Mouse (Mus musculus) left cerebral cortex, adult 2 months (tissue): ENCODE measurements around the gene Rtkn2. TPM values are rescaled to one million over a fixed set of nuclear protein-coding genes. Genes with fewer than 3 reads are reported as not detected.
A peak's percentile ranks its signal among the peaks of the same experiment; 100 is the strongest.
"Not testable (repeated sequence)": the region's sequence is repeated elsewhere in the genome, so short reads cannot be mapped to it uniquely, and the experiment has no call there.

Experiments used
- DNase-seq, 2 experiments: peaks; one replicate each; pipeline ENCODE4 v3.0.0; 2021 to 2022; ENCODE audit warnings: low spot score in 2 of 2, mixed read lengths in 1 of 2; ENCODE audit errors: extremely low spot score in 1 of 2
- H3K27ac ChIP-seq: fragments of 200-600 bp; 2 replicates; pipeline ENCODE4 v1.8.1; 2022
- H3K4me3 ChIP-seq: fragments of 200-600 bp; 2 replicates; pipeline ENCODE4 v1.8.1; 2022
- CTCF ChIP-seq: fragments of 200-600 bp; IDR thresholded peaks from 2 replicates; pipeline ENCODE4 v1.8.1; 2022; ENCODE audit warnings: antibody characterized with exemption, mild to moderate bottlenecking, moderate library complexity
- intact Hi-C: fragments of 180-260 bp; cut with DNase I; formaldehyde crosslinking; loops from one replicate; pipeline ENCODE4 v1.15.1; 2025
- total RNA-seq, 2 experiments: library from RNA; stranded (reverse); gene quantifications; 2 replicates each; pipeline ENCODE4 v1.2.3; 2021

Gene Rtkn2
- total RNA-seq, 2 experiments from 2014 or later, result 4.0 to 5.3 TPM

GRCm38 (mm10) chr10:68089435-68090196 is 110.2 kb downstream of the Rtkn2 start:
- Histone ChIP-seq H3K4me3 (no peak overlapping the region), H3K27ac (no peak overlapping the region)
- TF ChIP-seq CTCF, result peak; percentile 36
- no peak for DNase-seq
- intact Hi-C loops, result no loop called here

- Histone ChIP-seq H3K27ac (no peak overlapping the region), H3K4me3 (no peak overlapping the region)
- TF ChIP-seq CTCF, result no peak
- intact Hi-C loops, result no loop called here
- no peak for DNase-seq
These were observed 110.8 kb downstream of the Rtkn2 start for GRCm38 (mm10) chr10:68090197-68090535.

GRCm38 (mm10) chr10:68090544-68090943 is 111.2 kb downstream of the Rtkn2 start:
- Histone ChIP-seq H3K27ac (no peak overlapping the region), H3K4me3 (no peak overlapping the region)
- intact Hi-C loops, result no loop called here
- no peak for TF ChIP-seq CTCF
- DNase-seq, result no peak

- H3K4me3 ChIP-seq, result no peak overlapping the region
- TF ChIP-seq CTCF, result no peak
- intact Hi-C loops, result no loop called here
- no peak overlapping the region for H3K27ac ChIP-seq
- no peak for DNase-seq
These were observed 111.6 kb downstream of the Rtkn2 start for GRCm38 (mm10) chr10:68091011-68091410.

GRCm38 (mm10) chr10:68091840-68092239 is 112.5 kb downstream of the Rtkn2 start:
- intact Hi-C loops, result no loop called here
- DNase-seq, result no peak
- no peak overlapping the region for H3K27ac ChIP-seq
- TF ChIP-seq CTCF, result no peak
- no peak overlapping the region for H3K4me3 ChIP-seq

- DNase-seq, result no peak
- TF ChIP-seq CTCF, result no peak
- no peak overlapping the region for H3K4me3 ChIP-seq
- intact Hi-C loops, result no loop called here
- H3K27ac ChIP-seq, result no peak overlapping the region
These were observed 114.1 kb downstream of the Rtkn2 start for GRCm38 (mm10) chr10:68093496-68093895.

- no peak overlapping the region for H3K4me3 ChIP-seq
- no peak overlapping the region for H3K27ac ChIP-seq
- intact Hi-C loops, result no loop called here
- no peak for TF ChIP-seq CTCF
- no peak for DNase-seq
These were observed 115.8 kb downstream of the Rtkn2 start for GRCm38 (mm10) chr10:68095136-68095535.

GRCm38 (mm10) chr10:68096395-68096794 is 117.0 kb downstream of the Rtkn2 start:
- no peak for TF ChIP-seq CTCF
- H3K27ac ChIP-seq, result no peak overlapping the region
- no peak overlapping the region for H3K4me3 ChIP-seq
- DNase-seq, result no peak
- intact Hi-C loops, result no loop called here

- no peak overlapping the region for H3K27ac ChIP-seq
- H3K4me3 ChIP-seq, result no peak overlapping the region
- TF ChIP-seq CTCF, result no peak
- no peak for DNase-seq
- intact Hi-C loops, result no loop called here
These were observed 118.7 kb downstream of the Rtkn2 start for GRCm38 (mm10) chr10:68097821-68098675.

GRCm38 (mm10) chr10:68099801-68100200 is 120.4 kb downstream of the Rtkn2 start:
- DNase-seq, H3K27ac ChIP-seq, intact Hi-C loops: not testable (repeated sequence)

GRCm38 (mm10) chr10:68100506-68100905 is 121.1 kb downstream of the Rtkn2 start:
- Histone ChIP-seq H3K4me3 (no peak overlapping the region), H3K27ac (no peak overlapping the region)
- no peak for DNase-seq
- intact Hi-C loops, result no loop called here
- TF ChIP-seq CTCF, result no peak

More at GRCm38 (mm10) chr10:68099801-68100200, 120.4 kb downstream of the Rtkn2 start:
- H3K4me3 ChIP-seq, result not testable (repeated sequence)

- intact Hi-C loops, result no loop called here
- no peak overlapping the region for H3K4me3 ChIP-seq
- no peak for DNase-seq
- H3K27ac ChIP-seq, result no peak overlapping the region
- TF ChIP-seq CTCF, result no peak
These were observed 121.9 kb downstream of the Rtkn2 start for GRCm38 (mm10) chr10:68101251-68101650.

- no peak for DNase-seq
- no peak overlapping the region for H3K4me3 ChIP-seq
- intact Hi-C loops, result no loop called here
- no peak for TF ChIP-seq CTCF
- no peak overlapping the region for H3K27ac ChIP-seq
These were observed 123.2 kb downstream of the Rtkn2 start for GRCm38 (mm10) chr10:68102566-68102965.
